Mouse (Mus musculus): ENCODE results near the gene Ddah1. TPM values are rescaled to one million over a fixed set of nuclear protein-coding genes. Genes with fewer than 3 reads are reported as not detected.

The Ddah1 gene
- not detected in 4 replicates for total RNA-seq (2023)

GRCm38 (mm10) chr3:145758561-145759378, at the start of gene Ddah1:
TSS of gene Ddah1 (plus strand) at chr3:145758675.

GRCm38 (mm10) chr3:145922019-145922854, 163.8 kb downstream of the Ddah1 start, which contains the start of gene Bcl10:
TSS of gene Bcl10 (plus strand) at chr3:145922804.

GRCm38 (mm10) chr3:145937505-145938404, 179.3 kb downstream of the Ddah1 start, which contains the start of gene 2410004B18Rik:
TSS of gene 2410004B18Rik (plus strand) at chr3:145938014.

Other genes with a start within 250 kb of the Ddah1 start
- 12.8 to 23.6 TPM (median 13.3 TPM) in 4 replicates for gene Znhit6, start 182.5 kb upstream of the Ddah1 start, total RNA-seq (2023)
- gene Ccn1, start 108.7 kb upstream of the Ddah1 start, total RNA-seq (2023): not detected in 4 replicates
- 89.6 to 98.4 TPM (median 91.3 TPM) in 4 replicates for gene Bcl10, start 164.1 kb downstream of the Ddah1 start, total RNA-seq (2023)
- 41.0 to 60.8 TPM (median 44.4 TPM) in 4 replicates for gene 2410004B18Rik, start 179.3 kb downstream of the Ddah1 start, total RNA-seq (2023)
- gene Syde2, start 229.2 kb downstream of the Ddah1 start, total RNA-seq (2023): 0.16 TPM in 1 of 4 replicates, not detected in the others

All from B cell, adult 62 days (primary cell).